Mouse (Mus musculus) lung, adult 2 months (tissue): ENCODE measurements around the gene Gm45140.

Source experiments
- CTCF ChIP-seq: fragments of 200-500 bp; IDR thresholded peaks from 2 replicates; pipeline ENCODE4 v1.5.1; 2011; ENCODE audit warnings: mild to moderate bottlenecking, low read length, control low read depth; ENCODE audit not compliant: insufficient read depth
- POLR2A ChIP-seq: fragments of 200-500 bp; IDR thresholded peaks from 2 replicates; pipeline ENCODE4 v1.6.1; 2011; ENCODE audit warnings: low read depth, mild to moderate bottlenecking, control low read depth, low read length, borderline replicate concordance; ENCODE audit errors: extremely low read depth

- TF ChIP-seq CTCF (no peak), POLR2A (no peak)
Measured at GRCm38 (mm10) chr6:87770626-87771025, 65.0 kb downstream of the Gm45140 start.
